Mouse (Mus musculus) heart, embryonic 14.5 days (tissue): ENCODE data around the gene Josd1. TPM values are rescaled to one million over a fixed set of nuclear protein-coding genes. Genes with fewer than 3 reads are reported as not detected.

ENCODE experiments used
- ATAC-seq: fragments of 200-750 bp; cut with Nextera tagmentation; 2 replicates; pipeline ENCODE4 v1.8.0; 2017; ENCODE audit warnings: low read depth, moderate TSS enrichment; ENCODE audit not compliant: insufficient number of reproducible peaks, insufficient read depth, low FRiP score
- H3K27ac ChIP-seq, 2 experiments: fragments of 200-500 bp in 1 of 2; fragments of 300-500 bp in 1 of 2; sonication (generic) in 1 of 2; replicated peaks in 1 of 2; 2 replicates each; pipeline ENCODE4 v1.5.1; 2012 to 2014; ENCODE audit warnings: low read depth in 2 of 2, low read length in 2 of 2, control low read depth in 1 of 2, mild to moderate bottlenecking in 1 of 2, mixed read lengths in 1 of 2; ENCODE audit not compliant: control insufficient read depth in 1 of 2, insufficient read depth in 1 of 2
- H3K27me3 ChIP-seq: fragments of 300-500 bp; sonication (generic); 2 replicates; pipeline ENCODE4 v1.6.1; 2014; ENCODE audit warnings: mild to moderate bottlenecking, low read length, control low read depth; ENCODE audit not compliant: control insufficient read depth, insufficient read depth
- H3K36me3 ChIP-seq: fragments of 300-500 bp; sonication (generic); 2 replicates; pipeline ENCODE4 v1.6.1; 2014; ENCODE audit warnings: mild to moderate bottlenecking, control low read depth, low read length, mixed read lengths; ENCODE audit not compliant: control insufficient read depth, insufficient read depth
- H3K4me1 ChIP-seq, 2 experiments: fragments of 200-500 bp in 1 of 2; fragments of 300-500 bp in 1 of 2; sonication (generic) in 1 of 2; 2 replicates each; pipeline ENCODE4 v1.6.1; 2012 to 2014; ENCODE audit warnings: low read length in 2 of 2, control low read depth in 1 of 2, mixed read lengths in 1 of 2; ENCODE audit not compliant: control insufficient read depth in 2 of 2, insufficient read depth in 2 of 2
- H3K4me2 ChIP-seq: fragments of 300-500 bp; sonication (generic); 2 replicates; pipeline ENCODE4 v1.6.1; 2014; ENCODE audit warnings: mild to moderate bottlenecking, low read length
- H3K4me3 ChIP-seq, 2 experiments: fragments of 200-500 bp in 1 of 2; fragments of 300-500 bp in 1 of 2; sonication (generic) in 1 of 2; 2 replicates each; pipeline ENCODE4 v1.5.1; 2012 to 2014; ENCODE audit warnings: low read length in 2 of 2, mild to moderate bottlenecking in 2 of 2, control low read depth in 1 of 2, low read depth in 1 of 2, moderate library complexity in 1 of 2; ENCODE audit not compliant: control insufficient read depth in 1 of 2, insufficient read depth in 1 of 2
- H3K9ac ChIP-seq: fragments of 300-500 bp; sonication (generic); 2 replicates; pipeline ENCODE4 v1.6.1; 2014; ENCODE audit warnings: mild to moderate bottlenecking, low read length
- H3K9me3 ChIP-seq: fragments of 300-500 bp; sonication (generic); 2 replicates; pipeline ENCODE4 v1.6.1; 2016; ENCODE audit warnings: low read length, control low read depth; ENCODE audit not compliant: control insufficient read depth
- WGBS: fragments of 180-500 bp; shearing (Covaris S2); extraction: QIAGEN DNeasy Blood & Tissue Kit; methylation state at CpG from one replicate; pipeline ENCODE4 v1.1.7; 2014; 5-methylcytosine and 5-hydroxymethylcytosine counted together
- polyA plus RNA-seq: library from polyadenylated mRNA; unstranded; fragments of >200 nt; fragmentation: Nextera tagmentation; extraction: Ambion mirVana; gene quantifications from 2 replicates; pipeline ENCODE4 v1.2.1, GENCODE M21; 2014

The Josd1 gene
- polyA plus RNA-seq, 1 experiment from 2014 or later, result 17.5 TPM

DNA sequence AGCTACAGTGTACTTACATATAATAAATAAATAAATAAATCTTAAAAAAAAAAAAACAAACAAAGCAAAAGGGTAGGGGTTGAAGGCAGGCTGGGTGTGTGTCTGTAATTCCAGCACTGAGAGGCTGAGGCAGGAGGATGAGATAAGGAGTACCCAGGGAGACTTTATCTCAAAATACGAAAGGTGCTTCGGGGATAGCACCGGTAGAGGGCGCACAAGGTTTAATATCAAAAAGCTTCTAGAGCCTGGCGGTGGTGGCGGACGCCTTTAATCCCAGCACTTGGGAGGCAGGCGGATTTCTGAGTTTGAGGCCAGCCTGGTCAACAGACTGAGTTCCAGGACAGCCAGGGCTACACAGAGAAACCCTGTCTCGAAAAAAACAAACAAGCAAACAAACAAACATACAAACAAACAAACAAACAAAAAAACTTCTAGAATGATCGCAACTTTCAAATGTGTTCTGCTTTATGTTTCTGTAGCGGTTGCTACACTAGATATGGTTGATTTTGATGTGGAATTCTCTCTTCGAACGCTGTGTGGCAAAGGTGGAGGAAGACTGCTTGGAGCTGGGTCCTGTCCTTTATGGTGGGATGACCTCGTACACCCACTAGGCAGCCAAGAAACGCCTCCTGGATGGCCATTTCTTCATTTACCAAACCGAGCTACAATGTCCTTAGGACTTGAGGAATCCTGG, 29.7 kb downstream of the Josd1 start:
- ATAC-seq, result no peak
- Histone ChIP-seq H3K27ac (peak overlapping the region; percentile 87 to 97), H3K27me3 (no peaks in the 10 kb centered on the region), H3K9ac (peak overlapping the region; percentile 86), H3K4me3 (peak overlapping the region; percentile 71 to 82), H3K36me3 (peaks cover 12% of the 10 kb centered on the region; the same call in 1 of the 2 replicates), H3K9me3 (0 out of 2 replicates have a peak, but pooled peaks cover 3% of the 10 kb centered on the region), H3K4me2 (peak overlapping the region; percentile 98), H3K4me1 (peaks cover 5 to 10% of the 10 kb centered on the region in 2 experiments)
- WGBS, result 3% methylated on average over 16 of the region's 16 CpGs

DNA sequence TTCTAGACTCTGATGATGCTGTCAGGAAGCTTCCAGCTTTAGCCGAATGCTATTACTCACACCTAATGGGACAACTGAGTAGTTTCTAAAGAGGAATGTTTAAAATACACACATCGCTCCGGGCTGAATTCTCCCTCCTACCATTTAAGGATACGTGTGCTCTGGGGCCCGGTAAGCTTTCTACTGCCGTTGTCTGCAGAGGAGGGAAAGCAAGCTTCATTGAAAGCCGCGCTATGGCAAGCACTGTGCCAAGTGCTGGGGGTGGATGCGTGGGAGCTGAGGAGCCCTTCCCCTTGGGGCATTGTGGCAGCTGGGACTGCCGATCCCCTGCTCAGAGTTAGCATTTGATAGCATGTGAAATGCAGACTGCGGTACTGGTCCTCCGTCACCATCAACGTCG, 31.3 kb downstream of the Josd1 start:
- no peak overlapping the region for H3K4me2 ChIP-seq
- H3K9ac ChIP-seq, result no peak overlapping the region
- no peak overlapping the region for H3K4me3 ChIP-seq
- H3K9me3 ChIP-seq, result 0 out of 2 replicates have a peak, but pooled peaks cover 4% of the 10 kb centered on the region
- no peaks in the 10 kb centered on the region for H3K27me3 ChIP-seq
- ATAC-seq, result no peak
- no peaks in the 10 kb centered on the region for H3K36me3 ChIP-seq
- WGBS, result 86% methylated on average over 14 of the region's 14 CpGs
- H3K27ac ChIP-seq, result no peak overlapping the region
- peaks cover 5 to 10% of the 10 kb centered on the region in 2 experiments for H3K4me1 ChIP-seq

DNA sequence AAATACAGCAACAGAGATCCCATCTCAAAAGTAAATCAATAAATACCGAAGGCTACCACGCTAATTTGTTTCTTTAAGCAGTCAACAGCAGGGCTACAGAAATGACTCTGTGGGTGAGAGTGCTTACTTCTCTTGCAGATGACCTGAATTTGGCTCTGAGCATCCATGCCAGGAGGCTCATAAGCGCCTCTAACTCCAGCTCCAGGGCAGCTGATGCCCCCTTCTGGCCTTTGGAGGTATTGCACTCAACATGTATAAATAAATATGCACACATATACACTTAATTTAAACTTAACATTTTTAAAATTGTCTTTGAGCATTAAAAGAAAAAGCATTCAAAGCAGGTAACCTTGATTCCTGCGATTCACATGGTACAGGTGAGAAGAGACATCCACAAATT, 36.2 kb downstream of the Josd1 start:
- no peaks in the 10 kb centered on the region for H3K4me1 ChIP-seq

DNA sequence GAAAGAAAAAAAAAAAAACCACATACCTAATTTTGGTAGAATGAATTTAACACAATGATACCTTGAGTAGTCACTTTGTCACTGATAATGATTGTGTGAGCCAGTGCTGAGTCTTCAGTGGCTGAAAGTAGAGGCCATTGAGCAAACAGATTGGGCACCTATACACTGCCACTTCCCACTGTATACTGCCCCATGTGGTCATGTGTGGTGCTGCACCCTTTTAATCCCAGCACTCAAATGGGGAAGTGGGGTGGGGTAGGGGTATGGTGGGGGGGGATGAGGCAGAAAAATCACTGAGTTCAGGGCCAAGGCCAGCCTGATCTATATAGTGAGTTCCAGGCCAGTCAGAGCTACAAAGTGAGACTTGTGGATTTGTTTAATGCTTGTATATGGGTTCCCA, 37.1 kb downstream of the Josd1 start:
- no peak overlapping the region for H3K4me2 ChIP-seq
- no peak for ATAC-seq
- no peak overlapping the region for H3K9ac ChIP-seq
- no peaks in the 10 kb centered on the region for H3K27me3 ChIP-seq
- no peak overlapping the region for H3K4me3 ChIP-seq
- no peaks in the 10 kb centered on the region for H3K36me3 ChIP-seq
- H3K4me1 ChIP-seq, result no peaks in the 10 kb centered on the region
- 0 out of 2 replicates have a peak, but pooled peaks cover 5% of the 10 kb centered on the region for H3K9me3 ChIP-seq
- H3K27ac ChIP-seq, result no peak overlapping the region

More for the DNA sequence above, 36.2 kb downstream of the Josd1 start:
- ATAC-seq, result no peak
- Histone ChIP-seq H3K4me2 (no peak overlapping the region), H3K9me3 (0 out of 2 replicates have a peak, but pooled peaks cover 5% of the 10 kb centered on the region), H3K27me3 (no peaks in the 10 kb centered on the region), H3K9ac (no peak overlapping the region), H3K27ac (no peak overlapping the region), H3K4me3 (no peak overlapping the region), H3K36me3 (no peaks in the 10 kb centered on the region)
- 72% methylated on average over 4 of the region's 4 CpGs for WGBS

DNA sequence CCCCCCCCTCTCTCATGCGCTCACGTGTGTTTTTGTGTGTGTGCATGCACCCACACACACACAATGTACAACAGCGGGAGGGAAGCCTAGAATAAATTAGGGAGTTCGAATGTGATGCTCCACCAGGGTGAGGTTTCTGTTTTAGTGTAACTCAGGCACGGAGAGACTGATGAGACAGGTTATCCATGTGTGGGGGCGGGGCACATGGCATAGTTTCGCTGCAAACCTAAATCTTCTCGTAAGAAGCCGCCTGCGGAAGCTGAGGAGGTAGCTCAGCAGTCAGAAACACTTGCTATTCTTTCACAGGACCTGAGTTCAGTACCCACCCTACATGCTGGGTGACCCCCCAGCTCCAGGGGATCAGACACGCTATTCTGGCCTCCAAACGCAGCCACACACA, 39.6 kb downstream of the Josd1 start:
- Histone ChIP-seq H3K27me3 (no peaks in the 10 kb centered on the region), H3K9me3 (0 out of 2 replicates have a peak, but pooled peaks cover 5% of the 10 kb centered on the region), H3K36me3 (no peaks in the 10 kb centered on the region), H3K4me2 (no peak overlapping the region), H3K27ac (no peak overlapping the region), H3K9ac (no peak overlapping the region), H3K4me3 (no peak overlapping the region), H3K4me1 (no peaks in the 10 kb centered on the region)
- WGBS, result 85% methylated on average over 12 of the region's 12 CpGs
- ATAC-seq, result no peak

DNA sequence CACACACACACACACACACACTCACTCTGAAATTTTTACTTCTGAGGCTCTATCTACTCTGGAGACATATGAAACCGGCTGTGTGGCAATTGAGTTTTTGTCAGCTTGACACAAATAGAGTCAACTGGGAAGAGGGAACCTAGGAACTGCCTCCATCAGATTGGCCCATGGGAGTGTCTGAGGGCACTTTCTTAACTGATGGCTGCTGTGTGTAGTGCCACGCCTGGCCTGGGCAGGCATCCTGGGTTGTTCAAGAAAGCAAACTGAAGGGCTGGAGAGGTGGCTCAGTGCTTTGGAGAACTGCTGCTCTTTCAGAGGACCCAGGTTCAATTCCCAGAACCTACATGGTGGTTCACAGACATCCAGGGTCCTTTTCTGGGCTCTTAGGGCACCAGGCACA, 42.2 kb downstream of the Josd1 start:
- H3K27me3 ChIP-seq, result no peaks in the 10 kb centered on the region
- no peak for ATAC-seq
- 76% methylated on average over 2 of the region's 2 CpGs for WGBS
- H3K4me3 ChIP-seq, result no peak overlapping the region
- H3K9ac ChIP-seq, result no peak overlapping the region
- H3K9me3 ChIP-seq, result no peaks in the 10 kb centered on the region
- H3K4me2 ChIP-seq, result no peak overlapping the region
- H3K27ac ChIP-seq, result no peak overlapping the region
- no peaks in the 10 kb centered on the region for H3K36me3 ChIP-seq
- H3K4me1 ChIP-seq, result no peaks in the 10 kb centered on the region

DNA sequence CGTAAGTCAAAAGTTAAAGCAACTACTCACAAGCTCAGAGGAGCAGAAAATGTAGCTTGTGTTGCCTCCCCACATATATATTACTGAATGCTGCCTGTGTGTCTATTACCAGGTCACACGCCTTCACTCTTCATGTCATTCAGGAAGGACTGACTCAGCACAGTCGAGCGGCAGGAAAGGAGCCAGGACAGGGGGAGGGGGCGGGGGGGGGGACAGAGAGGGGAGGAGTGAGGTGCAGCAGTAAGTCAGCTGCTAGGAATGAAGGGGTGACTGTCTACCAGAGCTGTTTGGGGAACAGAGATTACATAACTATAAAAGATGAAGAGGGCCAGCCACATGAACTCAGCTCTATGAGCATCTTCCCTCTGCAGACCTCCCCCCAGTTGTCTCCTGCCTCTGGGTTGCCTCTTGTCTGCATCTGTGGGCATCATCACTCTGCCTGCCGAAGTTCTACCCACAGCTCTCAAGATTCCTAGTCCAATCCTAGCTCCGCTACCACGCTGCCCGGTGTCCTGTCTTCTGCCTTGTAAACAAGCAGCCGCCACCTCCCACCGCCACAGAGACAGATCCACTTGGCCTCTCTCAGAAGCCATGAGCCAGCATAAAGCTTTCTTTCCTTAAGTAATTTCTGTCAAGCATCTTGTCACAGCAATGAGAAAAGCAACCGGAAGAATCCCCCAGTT, 46.4 kb downstream of the Josd1 start:
- peaks cover 8% of the 10 kb centered on the region; the same call in 1 of the 2 replicates for H3K36me3 ChIP-seq
- no peak overlapping the region for H3K4me3 ChIP-seq
- no peak overlapping the region for H3K27ac ChIP-seq
- H3K9ac ChIP-seq, result no peak overlapping the region
- WGBS, result 55% methylated on average over 11 of the region's 12 CpGs
- no peaks in the 10 kb centered on the region for H3K9me3 ChIP-seq
- no peak for ATAC-seq
- no peaks in the 10 kb centered on the region for H3K27me3 ChIP-seq
- no peaks in the 10 kb centered on the region for H3K4me1 ChIP-seq
- H3K4me2 ChIP-seq, result no peak overlapping the region
